9 mouse cellular contexts compared by ENCODE assay signal in genomic region chr1:180483399-180484291, GRCm38 (mm10). TPM values are rescaled to one million over a fixed set of nuclear protein-coding genes. Genes with fewer than 3 reads are reported as not detected.
A peak's percentile ranks its signal among the peaks of the same experiment; 100 is the strongest.
DNase-seq lines count a peak whose midpoint lies in the region; ATAC-seq lines count a peak whose summit lies in the region.
"Had no signal": no experiment of that assay in that cellular context is flagged by ENCODE, and none has a peak within 500 bp of the region (broad histone marks: within the 10 kb centered on the region; RNA-seq: fewer than 3 reads in every experiment).

Gene Stum, minus strand, starts transcription at chr1:180483504.

- H3K9me3 ChIP-seq in hindbrain, embryonic 10.5 days = no peaks in the 10 kb centered on the region
- no peaks in the 10 kb centered on the region for H3K9me3 ChIP-seq in lung, embryonic 16.5 days (ENCODE audit: control insufficient read depth, low read length)

- H3K9ac ChIP-seq in lung, embryonic 16.5 days (ENCODE audit: low read length) = no peak within 1 kb of the TSS; the same call in 1 of the 2 replicates

- peak; percentile 76 for ATAC-seq in lung, embryonic 16.5 days (ENCODE audit: low read depth)

- peak; percentile 23 for DNase-seq in MEL-GATA-1-ER (ENCODE audit: extremely low read depth, low read depth)
- DNase-seq in cerebellum, adult 18-20 months = peak; percentile 70 to 85
- DNase-seq in forelimb bud, embryonic 11.5 days (ENCODE audit: low read depth, low spot score) = peak; percentile 87
- peak; percentile 84 for DNase-seq in hindbrain, embryonic 10.5 days (ENCODE audit: low spot score)
- DNase-seq in layer of hippocampus, adult 9-10 months (ENCODE audit: low spot score) = peak; percentile 65
- DNase-seq in retina, adult 2 months (ENCODE audit: low read depth, low spot score) = peak; percentile 64
- peak; percentile 74 for DNase-seq in thymus, postnatal 25 days

- H3K27ac ChIP-seq in hindbrain, embryonic 10.5 days = peak within 1 kb of the TSS; percentile 77
- H3K27ac ChIP-seq in lung, embryonic 16.5 days (ENCODE audit: low read length) = no peak within 1 kb of the TSS

- H3K4me2 ChIP-seq in lung, embryonic 16.5 days (ENCODE audit: low read depth, low read length) = peak within 1 kb of the TSS; percentile 64

- H3K4me1 ChIP-seq in hindbrain, embryonic 10.5 days (replicated peaks) = peaks cover 47% of the 10 kb centered on the region
- 0 out of 2 replicates have a peak, but pooled peaks cover 9% of the 10 kb centered on the region for H3K4me1 ChIP-seq in lung, embryonic 16.5 days (replicated peaks; ENCODE audit: control insufficient read depth, insufficient read depth, low read length)

- H3K4me3 ChIP-seq in hindbrain, embryonic 10.5 days = peak within 1 kb of the TSS; percentile 66
- peak within 1 kb of the TSS; percentile 35 for H3K4me3 ChIP-seq in lung, embryonic 16.5 days (ENCODE audit: low read length)
- H3K4me3 ChIP-seq: myocyte had no signal

- no peaks in the 10 kb centered on the region for H3K36me3 ChIP-seq in hindbrain, embryonic 10.5 days
- no peaks in the 10 kb centered on the region for H3K36me3 ChIP-seq in lung, embryonic 16.5 days (ENCODE audit: control insufficient read depth, insufficient read depth, low read length)

- WGBS in hindbrain, embryonic 10.5 days = 3% methylated on average over 40 of the region's 40 CpGs
- 4% methylated on average over 38 of the region's 40 CpGs for WGBS in lung, embryonic 16.5 days

- peaks cover 64% of the 10 kb centered on the region for H3K27me3 ChIP-seq in hindbrain, embryonic 10.5 days (ENCODE audit: insufficient read depth, poor library complexity, severe bottlenecking)
- H3K27me3 ChIP-seq in lung, embryonic 16.5 days (ENCODE audit: control insufficient read depth, insufficient read depth, low read depth, low read length) = peaks cover 37% of the 10 kb centered on the region

RNA-seq across cellular contexts. Expression of gene Stum, which starts in this region (rescaled TPM):
- 3.1 and 8.2 TPM in 2 replicates for polyA plus RNA-seq in hindbrain, embryonic 10.5 days (2016; fragmentation: Nextera tagmentation; extraction: Ambion mirVana)
- polyA plus RNA-seq in lung, embryonic 16.5 days (2015; fragmentation: Nextera tagmentation; extraction: Ambion mirVana) = 0.08 and 0.33 TPM in 2 replicates

Comparison
In these comparisons a context has a peak if more than half of its experiments do, and no peak if none do; other contexts are left out.
1. Peak in ATAC-seq, H3K4me3 ChIP-seq and H3K4me2 ChIP-seq in lung, embryonic 16.5 days; RNA of the gene not detected or under 1 TPM.
2. DNase-seq: peak in every context shown above with its lines; median percentile 87 in forelimb bud, embryonic 11.5 days; 84 in hindbrain, embryonic 10.5 days; 78 in cerebellum, adult 18-20 months; 74 in thymus, postnatal 25 days; 65 in layer of hippocampus, adult 9-10 months; 64 in retina, adult 2 months; 23 in MEL-GATA-1-ER.